Mouse (Mus musculus): ENCODE results near the gene Fam131c. TPM values are rescaled to one million over a fixed set of nuclear protein-coding genes. Genes with fewer than 3 reads are reported as not detected.

The Fam131c gene
- polyA plus RNA-seq, 1 experiment from 2014 or later = 42.0 TPM

- no peak for ATAC-seq (replicated peaks)
- no peak overlapping the region for H3K9ac ChIP-seq
- WGBS = 0% methylated on average over 1 of the region's 1 CpGs
Measured at GRCm38 (mm10) chr4:141338853-141339252, 29.2 kb upstream of the Fam131c start.

GRCm38 (mm10) chr4:141341477-141341876 lies 26.5 kb upstream of the Fam131c start:
- Histone ChIP-seq H3K27ac (no peak overlapping the region), H3K9me3 (no peaks in the 10 kb centered on the region), H3K36me3 (replicated peaks) (no peaks in the 10 kb centered on the region), H3K4me1 (peaks cover 12% of the 10 kb centered on the region; the same call in 1 of the 2 replicates), H3K27me3 (replicated peaks) (no peaks in the 10 kb centered on the region), H3K9ac (no peak overlapping the region), H3K4me2 (no peak overlapping the region), H3K4me3 (no peak overlapping the region)
- WGBS = 67% methylated on average over 7 of the region's 7 CpGs
- no peak for ATAC-seq (replicated peaks)

More at GRCm38 (mm10) chr4:141338853-141339252, 29.2 kb upstream of the Fam131c start:
- Histone ChIP-seq H3K4me3 (no peak overlapping the region), H3K27ac (no peak overlapping the region), H3K27me3 (replicated peaks) (no peaks in the 10 kb centered on the region), H3K4me2 (no peak overlapping the region), H3K9me3 (no peaks in the 10 kb centered on the region), H3K36me3 (replicated peaks) (no peaks in the 10 kb centered on the region), H3K4me1 (peaks cover 22% of the 10 kb centered on the region)

DNA sequence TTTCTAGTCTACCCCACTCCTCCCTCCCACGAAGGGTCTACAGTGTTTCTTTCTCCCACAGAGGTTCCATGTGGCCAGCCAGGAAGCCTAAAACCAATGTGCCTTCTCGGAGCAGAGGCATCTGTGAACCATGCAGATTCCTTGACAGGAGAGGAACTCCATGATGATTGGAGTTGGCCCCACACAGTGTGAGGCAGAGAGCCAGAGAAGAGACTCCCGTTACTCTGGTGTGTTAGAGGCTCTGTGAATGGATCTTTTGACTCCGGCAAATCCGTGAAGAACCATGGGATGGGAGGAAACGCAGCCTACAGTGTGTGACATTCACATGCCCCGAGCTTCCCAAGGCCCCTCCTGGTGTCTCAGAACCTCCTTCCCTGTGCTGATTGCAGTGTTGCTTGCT lies 24.5 kb upstream of the Fam131c start:
- Histone ChIP-seq H3K9me3 (no peaks in the 10 kb centered on the region), H3K27ac (no peak overlapping the region), H3K9ac (no peak overlapping the region), H3K27me3 (replicated peaks) (no peaks in the 10 kb centered on the region), H3K36me3 (replicated peaks) (no peaks in the 10 kb centered on the region), H3K4me2 (no peak overlapping the region), H3K4me3 (no peak overlapping the region), H3K4me1 (peaks cover 4% of the 10 kb centered on the region; the same call in 1 of the 2 replicates)
- no peak for ATAC-seq (replicated peaks)
- WGBS = 54% methylated on average over 7 of the region's 7 CpGs

DNA sequence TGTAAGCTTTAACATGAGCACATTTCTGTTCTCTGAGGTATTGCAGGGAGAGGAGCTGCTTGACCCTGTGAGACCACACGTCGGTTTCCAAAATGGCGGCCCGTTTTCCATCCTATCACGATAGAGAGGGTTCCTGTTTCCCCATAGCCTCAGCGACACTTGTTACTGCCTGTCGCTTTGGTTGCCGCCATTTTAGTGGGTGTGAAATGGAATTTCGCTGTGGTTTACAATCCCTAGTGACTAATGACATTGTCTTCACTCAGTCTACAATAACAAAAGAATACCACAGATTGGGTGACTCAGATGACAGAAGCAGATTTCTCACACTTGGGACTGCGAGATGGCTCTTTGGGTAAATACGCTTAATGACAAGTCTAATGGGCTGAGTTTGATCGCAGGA lies 22.8 kb upstream of the Fam131c start:
- Histone ChIP-seq H3K27me3 (replicated peaks) (no peaks in the 10 kb centered on the region), H3K27ac (no peak overlapping the region), H3K9ac (no peak overlapping the region), H3K4me3 (no peak overlapping the region), H3K9me3 (no peaks in the 10 kb centered on the region), H3K36me3 (replicated peaks) (no peaks in the 10 kb centered on the region), H3K4me1 (no peaks in the 10 kb centered on the region), H3K4me2 (no peak overlapping the region)
- ATAC-seq (replicated peaks) = no peak
- WGBS = 92% methylated on average over 12 of the region's 12 CpGs

GRCm38 (mm10) chr4:141347365-141347797 lies 20.6 kb upstream of the Fam131c start:
- Histone ChIP-seq H3K4me2 (no peak overlapping the region), H3K27me3 (replicated peaks) (no peaks in the 10 kb centered on the region), H3K9me3 (no peaks in the 10 kb centered on the region), H3K4me3 (no peak overlapping the region), H3K27ac (no peak overlapping the region), H3K9ac (no peak overlapping the region), H3K36me3 (replicated peaks) (no peaks in the 10 kb centered on the region), H3K4me1 (no peaks in the 10 kb centered on the region)
- whole genome bisulfite sequencing = 71% methylated on average over 8 of the region's 8 CpGs
- ATAC-seq (replicated peaks) = no peak

DNA sequence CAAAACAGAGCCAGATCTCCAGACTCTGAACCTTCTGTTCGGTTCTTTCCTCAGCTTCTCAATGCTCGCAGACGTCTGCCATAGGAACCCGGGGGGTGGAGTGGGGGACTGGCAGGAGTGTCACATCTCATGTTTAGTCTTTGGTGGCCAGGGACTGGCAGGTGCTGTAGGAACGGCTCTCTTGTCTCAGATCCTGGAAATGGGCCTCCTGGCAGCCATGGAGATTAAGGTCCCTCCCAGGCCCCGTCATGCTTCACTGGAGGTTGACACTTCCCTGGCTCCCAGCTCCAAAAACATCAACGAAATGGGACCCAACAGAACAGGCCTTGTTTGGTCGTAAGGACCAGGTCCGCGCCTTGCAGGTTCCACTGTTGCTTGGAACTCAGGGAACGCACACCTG lies 19.4 kb upstream of the Fam131c start:
- Histone ChIP-seq H3K4me1 (no peaks in the 10 kb centered on the region), H3K9ac (no peak overlapping the region), H3K4me3 (no peak overlapping the region), H3K27ac (no peak overlapping the region), H3K4me2 (no peak overlapping the region), H3K27me3 (replicated peaks) (no peaks in the 10 kb centered on the region), H3K36me3 (replicated peaks) (no peaks in the 10 kb centered on the region), H3K9me3 (no peaks in the 10 kb centered on the region)
- WGBS = 58% methylated on average over 11 of the region's 11 CpGs
- no peak for ATAC-seq (replicated peaks)

- Histone ChIP-seq H3K27ac (no peak overlapping the region), H3K9me3 (no peaks in the 10 kb centered on the region), H3K9ac (no peak overlapping the region), H3K4me2 (no peak overlapping the region), H3K27me3 (replicated peaks) (no peaks in the 10 kb centered on the region), H3K4me3 (no peak overlapping the region), H3K4me1 (no peaks in the 10 kb centered on the region), H3K36me3 (replicated peaks) (no peaks in the 10 kb centered on the region)
- 89% methylated on average over 12 of the region's 12 CpGs for WGBS
- ATAC-seq (replicated peaks) = no peak
Measured at GRCm38 (mm10) chr4:141350015-141350414, 18.0 kb upstream of the Fam131c start.

- no peaks in the 10 kb centered on the region for H3K4me1 ChIP-seq
- no peak overlapping the region for H3K9ac ChIP-seq
- no peak for ATAC-seq (replicated peaks)
- H3K4me3 ChIP-seq = no peak overlapping the region
- 73% methylated on average over 7 of the region's 7 CpGs for WGBS
- H3K36me3 ChIP-seq (replicated peaks) = no peaks in the 10 kb centered on the region
- no peaks in the 10 kb centered on the region for H3K9me3 ChIP-seq
- H3K27ac ChIP-seq = no peak overlapping the region
- no peak overlapping the region for H3K4me2 ChIP-seq
- H3K27me3 ChIP-seq (replicated peaks) = no peaks in the 10 kb centered on the region
Measured at GRCm38 (mm10) chr4:141351972-141352371, 16.0 kb upstream of the Fam131c start.

- H3K4me1 ChIP-seq = no peaks in the 10 kb centered on the region
- WGBS = 76% methylated on average over 5 of the region's 5 CpGs
- no peaks in the 10 kb centered on the region for H3K27me3 ChIP-seq (replicated peaks)
- H3K9me3 ChIP-seq = no peaks in the 10 kb centered on the region
- no peak overlapping the region for H3K27ac ChIP-seq
- no peaks in the 10 kb centered on the region for H3K36me3 ChIP-seq (replicated peaks)
- H3K9ac ChIP-seq = no peak overlapping the region
- no peak overlapping the region for H3K4me2 ChIP-seq
- no peak overlapping the region for H3K4me3 ChIP-seq
- ATAC-seq (replicated peaks) = no peak
Measured at GRCm38 (mm10) chr4:141352986-141353385, 15.0 kb upstream of the Fam131c start.

GRCm38 (mm10) chr4:141353868-141354267 lies 14.2 kb upstream of the Fam131c start:
- H3K4me2 ChIP-seq = no peak overlapping the region

DNA sequence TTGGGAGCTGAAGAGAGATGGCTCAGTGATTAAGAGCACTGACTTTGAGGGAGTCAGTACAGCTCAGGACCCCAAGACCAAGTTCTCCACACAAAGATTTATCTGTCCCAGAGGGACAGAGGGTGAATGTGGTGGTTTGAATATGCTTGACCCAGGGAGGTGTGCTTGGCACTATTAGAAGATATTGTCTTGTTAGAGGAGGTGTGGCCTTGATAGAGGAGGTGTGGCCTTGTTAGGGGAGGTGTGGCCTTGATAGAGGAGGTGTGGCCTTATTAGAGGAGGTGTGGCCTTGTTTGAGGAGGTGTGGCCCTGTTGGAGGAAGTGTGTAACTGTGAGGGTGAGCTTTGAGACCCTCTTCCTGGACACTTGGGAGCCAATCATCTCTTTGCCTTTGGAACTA lies 10.2 kb upstream of the Fam131c start:
- Histone ChIP-seq H3K4me2 (no peak overlapping the region), H3K27me3 (replicated peaks) (0 out of 2 replicates have a peak, but pooled peaks cover 4% of the 10 kb centered on the region), H3K4me3 (no peak overlapping the region), H3K27ac (no peak overlapping the region), H3K9ac (no peak overlapping the region), H3K4me1 (no peaks in the 10 kb centered on the region), H3K36me3 (replicated peaks) (no peaks in the 10 kb centered on the region), H3K9me3 (no peaks in the 10 kb centered on the region)
- no peak for ATAC-seq (replicated peaks)

More at GRCm38 (mm10) chr4:141353868-141354267, 14.2 kb upstream of the Fam131c start:
- Histone ChIP-seq H3K36me3 (replicated peaks) (no peaks in the 10 kb centered on the region), H3K9ac (no peak overlapping the region), H3K4me1 (no peaks in the 10 kb centered on the region), H3K9me3 (no peaks in the 10 kb centered on the region), H3K4me3 (no peak overlapping the region), H3K27me3 (replicated peaks) (no peaks in the 10 kb centered on the region), H3K27ac (no peak overlapping the region)
- ATAC-seq (replicated peaks) = no peak
- 69% methylated on average over 8 of the region's 8 CpGs for WGBS

- Histone ChIP-seq H3K36me3 (replicated peaks) (no peaks in the 10 kb centered on the region), H3K27me3 (replicated peaks) (peaks cover 5% of the 10 kb centered on the region; the same call in 1 of the 2 replicates), H3K27ac (no peak overlapping the region), H3K4me2 (no peak overlapping the region), H3K9ac (no peak overlapping the region), H3K4me3 (no peak overlapping the region), H3K9me3 (no peaks in the 10 kb centered on the region), H3K4me1 (no peaks in the 10 kb centered on the region)
- no peak for ATAC-seq (replicated peaks)
- 90% methylated on average over 6 of the region's 6 CpGs for WGBS
Measured at GRCm38 (mm10) chr4:141359222-141359621, 8.8 kb upstream of the Fam131c start.

DNA sequence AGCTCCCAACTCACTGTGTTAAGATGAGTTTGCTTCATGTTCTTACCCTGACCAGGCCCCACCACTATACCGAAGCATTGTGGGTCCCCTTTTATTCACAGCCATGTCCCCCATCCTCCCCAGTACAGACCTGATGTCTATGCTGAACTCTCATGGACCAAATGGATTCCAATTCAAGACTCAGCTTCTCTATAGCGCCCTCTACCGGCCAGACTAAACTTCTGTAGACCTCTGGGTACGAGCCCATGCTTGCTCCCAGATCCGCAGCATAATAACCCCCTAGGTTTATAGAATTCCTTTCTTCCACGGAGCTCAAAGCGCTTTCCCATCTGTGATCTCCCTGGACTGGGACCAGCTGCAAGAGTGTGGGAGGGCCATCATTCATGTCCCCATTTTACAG lies 7.2 kb upstream of the Fam131c start:
- Histone ChIP-seq H3K4me2 (no peak overlapping the region), H3K4me3 (no peak overlapping the region), H3K4me1 (no peaks in the 10 kb centered on the region), H3K36me3 (replicated peaks) (no peaks in the 10 kb centered on the region), H3K9ac (no peak overlapping the region), H3K27me3 (replicated peaks) (peaks cover 18% of the 10 kb centered on the region), H3K27ac (no peak overlapping the region), H3K9me3 (no peaks in the 10 kb centered on the region)
- 32% methylated on average over 7 of the region's 7 CpGs for WGBS
- ATAC-seq (replicated peaks) = no peak
